Mouse (Mus musculus): ENCODE data around the gene Ugt2a1. TPM values are rescaled to one million over a fixed set of nuclear protein-coding genes. Genes with fewer than 3 reads are reported as not detected.
"Not testable (repeated sequence)": the region's sequence is repeated elsewhere in the genome, so short reads cannot be mapped to it uniquely, and the experiment has no call there.

The Ugt2a1 gene
- polyA plus RNA-seq, 1 experiment: not detected

- Histone ChIP-seq H3K27me3 (ENCODE audit: control insufficient read depth, insufficient read depth, low read length) (no peaks in the 10 kb centered on the region), H3K4me3 (ENCODE audit: control insufficient read depth, low read depth, low read length) (no peak overlapping the region), H3K36me3 (ENCODE audit: control insufficient read depth, insufficient read depth, low read length) (no peaks in the 10 kb centered on the region), H3K27ac (ENCODE audit: control insufficient read depth, insufficient read depth, low read depth, low read length) (no peak overlapping the region), H3K4me1 (ENCODE audit: control insufficient read depth, insufficient read depth, low read length) (no peaks in the 10 kb centered on the region)
- TF ChIP-seq CTCF (IDR thresholded peaks at IDR 0.05; ENCODE audit: control insufficient read depth, insufficient read depth, insufficient replicate concordance, low read depth, low read length) (no peak), POLR2A (IDR thresholded peaks at IDR 0.05; ENCODE audit: control insufficient read depth, low read depth, low read length) (no peak)
Observed at GRCm38 (mm10) chr5:87499341-87499740, 8.7 kb upstream of the Ugt2a1 start.

GRCm38 (mm10) chr5:87498936-87499335 is 8.3 kb upstream of the Ugt2a1 start:
- no peak for TF ChIP-seq CTCF (IDR thresholded peaks at IDR 0.05; ENCODE audit: control insufficient read depth, insufficient read depth, insufficient replicate concordance, low read depth, low read length)
- no peak for TF ChIP-seq POLR2A (IDR thresholded peaks at IDR 0.05; ENCODE audit: control insufficient read depth, low read depth, low read length)
- Histone ChIP-seq H3K4me3 (ENCODE audit: control insufficient read depth, low read depth, low read length) (no peak overlapping the region), H3K27ac (ENCODE audit: control insufficient read depth, insufficient read depth, low read depth, low read length) (no peak overlapping the region), H3K36me3 (ENCODE audit: control insufficient read depth, insufficient read depth, low read length) (no peaks in the 10 kb centered on the region), H3K27me3 (ENCODE audit: control insufficient read depth, insufficient read depth, low read length) (no peaks in the 10 kb centered on the region), H3K4me1 (ENCODE audit: control insufficient read depth, insufficient read depth, low read length) (no peaks in the 10 kb centered on the region)

GRCm38 (mm10) chr5:87486706-87487105 is 4.0 kb downstream of the Ugt2a1 start, which contains the start of gene Gm43638:
TSS of gene Gm43638 (minus strand) at chr5:87486806.
- not testable (repeated sequence) for H3K36me3 ChIP-seq (ENCODE audit: control insufficient read depth, insufficient read depth, low read length); H3K27ac ChIP-seq (ENCODE audit: control insufficient read depth, insufficient read depth, low read depth, low read length); H3K27me3 ChIP-seq (ENCODE audit: control insufficient read depth, insufficient read depth, low read length)

GRCm38 (mm10) chr5:87482160-87482559 is 8.5 kb downstream of the Ugt2a1 start, which contains the start of gene Ugt2a2:
TSS of gene Ugt2a2 (minus strand) at chr5:87482260.
- TF ChIP-seq POLR2A (IDR thresholded peaks at IDR 0.05; ENCODE audit: control insufficient read depth, low read depth, low read length) (no peak), CTCF (IDR thresholded peaks at IDR 0.05; ENCODE audit: control insufficient read depth, insufficient read depth, insufficient replicate concordance, low read depth, low read length) (no peak)
- no peaks in the 10 kb centered on the region for H3K4me1 ChIP-seq (ENCODE audit: control insufficient read depth, insufficient read depth, low read length)
- H3K4me3 ChIP-seq (ENCODE audit: control insufficient read depth, low read depth, low read length): no peak within 1 kb of the TSS
- no peaks in the 10 kb centered on the region for H3K27me3 ChIP-seq (ENCODE audit: control insufficient read depth, insufficient read depth, low read length)
- H3K36me3 ChIP-seq (ENCODE audit: control insufficient read depth, insufficient read depth, low read length): no peaks in the 10 kb centered on the region
- H3K27ac ChIP-seq (ENCODE audit: control insufficient read depth, insufficient read depth, low read depth, low read length): no peak within 1 kb of the TSS

More at GRCm38 (mm10) chr5:87486706-87487105, 4.0 kb downstream of the Ugt2a1 start, which contains the start of gene Gm43638:
- not testable (repeated sequence) for H3K4me3 ChIP-seq (ENCODE audit: control insufficient read depth, low read depth, low read length); H3K4me1 ChIP-seq (ENCODE audit: control insufficient read depth, insufficient read depth, low read length)

GRCm38 (mm10) chr5:87458810-87459209 is 31.9 kb downstream of the Ugt2a1 start:
- TF ChIP-seq POLR2A (IDR thresholded peaks at IDR 0.05; ENCODE audit: control insufficient read depth, low read depth, low read length) (no peak), CTCF (IDR thresholded peaks at IDR 0.05; ENCODE audit: control insufficient read depth, insufficient read depth, insufficient replicate concordance, low read depth, low read length) (no peak)
- H3K27me3 ChIP-seq (ENCODE audit: control insufficient read depth, insufficient read depth, low read length): no peaks in the 10 kb centered on the region
- no peaks in the 10 kb centered on the region for H3K4me1 ChIP-seq (ENCODE audit: control insufficient read depth, insufficient read depth, low read length)
- no peak overlapping the region for H3K4me3 ChIP-seq (ENCODE audit: control insufficient read depth, low read depth, low read length)
- no peak overlapping the region for H3K27ac ChIP-seq (ENCODE audit: control insufficient read depth, insufficient read depth, low read depth, low read length)
- no peaks in the 10 kb centered on the region for H3K36me3 ChIP-seq (ENCODE audit: control insufficient read depth, insufficient read depth, low read length)

GRCm38 (mm10) chr5:87457701-87458100 is 33.0 kb downstream of the Ugt2a1 start:
- no peak for TF ChIP-seq CTCF (IDR thresholded peaks at IDR 0.05; ENCODE audit: control insufficient read depth, insufficient read depth, insufficient replicate concordance, low read depth, low read length)
- TF ChIP-seq POLR2A (IDR thresholded peaks at IDR 0.05; ENCODE audit: control insufficient read depth, low read depth, low read length): no peak
- no peaks in the 10 kb centered on the region for H3K36me3 ChIP-seq (ENCODE audit: control insufficient read depth, insufficient read depth, low read length)
- no peak overlapping the region for H3K27ac ChIP-seq (ENCODE audit: control insufficient read depth, insufficient read depth, low read depth, low read length)
- no peak overlapping the region for H3K4me3 ChIP-seq (ENCODE audit: control insufficient read depth, low read depth, low read length)
- H3K4me1 ChIP-seq (ENCODE audit: control insufficient read depth, insufficient read depth, low read length): no peaks in the 10 kb centered on the region
- H3K27me3 ChIP-seq (ENCODE audit: control insufficient read depth, insufficient read depth, low read length): no peaks in the 10 kb centered on the region

- no peak for TF ChIP-seq POLR2A (IDR thresholded peaks at IDR 0.05; ENCODE audit: control insufficient read depth, low read depth, low read length)
- TF ChIP-seq CTCF (IDR thresholded peaks at IDR 0.05; ENCODE audit: control insufficient read depth, insufficient read depth, insufficient replicate concordance, low read depth, low read length): no peak
- no peaks in the 10 kb centered on the region for H3K4me1 ChIP-seq (ENCODE audit: control insufficient read depth, insufficient read depth, low read length)
- H3K4me3 ChIP-seq (ENCODE audit: control insufficient read depth, low read depth, low read length): no peak overlapping the region
- no peak overlapping the region for H3K27ac ChIP-seq (ENCODE audit: control insufficient read depth, insufficient read depth, low read depth, low read length)
- no peaks in the 10 kb centered on the region for H3K27me3 ChIP-seq (ENCODE audit: control insufficient read depth, insufficient read depth, low read length)
- no peaks in the 10 kb centered on the region for H3K36me3 ChIP-seq (ENCODE audit: control insufficient read depth, insufficient read depth, low read length)
Observed at GRCm38 (mm10) chr5:87456216-87456850, 34.3 kb downstream of the Ugt2a1 start.

Data from testis, adult 2 months (tissue).